Mouse (Mus musculus) spleen, adult 2 months (tissue): Measurements from ENCODE around the gene Fbxo36. TPM values are rescaled to one million over a fixed set of nuclear protein-coding genes. Genes with fewer than 3 reads are reported as not detected.

Experiments
- DNase-seq, 2 experiments: peaks; one replicate each; pipeline versions ENCODE4 v3.0.0 to v3.0.0-alpha.2; 2012 to 2021; ENCODE audit warnings: low spot score in 2 of 2, low read depth in 1 of 2
- H3K27ac ChIP-seq: fragments of 200-500 bp; 2 replicates; pipeline ENCODE4 v1.5.1; 2012; ENCODE audit warnings: low read length, inconsistent platforms; ENCODE audit not compliant: insufficient read depth
- H3K27me3 ChIP-seq: fragments of 200-500 bp; 2 replicates; pipeline ENCODE4 v1.6.1; 2012; ENCODE audit warnings: mild to moderate bottlenecking, moderate library complexity, low read length, inconsistent platforms; ENCODE audit not compliant: control insufficient read depth, insufficient read depth
- H3K36me3 ChIP-seq: fragments of 200-500 bp; 2 replicates; pipeline ENCODE4 v1.6.1; 2012; ENCODE audit warnings: mild to moderate bottlenecking, low read length, inconsistent platforms; ENCODE audit not compliant: control insufficient read depth, insufficient read depth
- H3K4me1 ChIP-seq: fragments of 200-500 bp; 2 replicates; pipeline ENCODE4 v1.6.1; 2011; ENCODE audit warnings: inconsistent platforms; ENCODE audit not compliant: control insufficient read depth, insufficient read depth, insufficient read length
- H3K4me3 ChIP-seq: fragments of 200-500 bp; 2 replicates; pipeline ENCODE4 v1.5.1; 2011; ENCODE audit warnings: mild to moderate bottlenecking, inconsistent platforms; ENCODE audit not compliant: insufficient read depth, insufficient read length; ENCODE audit errors: extremely low read depth
- CTCF ChIP-seq: fragments of 200-500 bp; IDR thresholded peaks from 2 replicates; pipeline ENCODE4 v1.5.1; 2011; ENCODE audit warnings: mild to moderate bottlenecking, inconsistent platforms; ENCODE audit not compliant: insufficient read depth, insufficient read length, insufficient replicate concordance; ENCODE audit errors: extremely low read depth
- POLR2A ChIP-seq: fragments of 200-500 bp; IDR thresholded peaks from 2 replicates; pipeline ENCODE4 v1.6.1; 2011; ENCODE audit warnings: low read depth, low read length, inconsistent platforms
- WGBS: fragments of 180-500 bp; shearing (Covaris S2); methylation state at CpG from one replicate; pipeline ENCODE4 v1.1.7; 2018; 5-methylcytosine and 5-hydroxymethylcytosine counted together
- polyA plus RNA-seq: library from polyadenylated mRNA; depleted of rRNA; stranded (reverse); fragments of >200 nt; gene quantifications from 2 replicates; pipeline ENCODE4 v1.2.3, GENCODE M21; 2012; rRNA removed

Fbxo36 gene
- polyA plus RNA-seq, 1 experiment: 0.53 TPM

DNA sequence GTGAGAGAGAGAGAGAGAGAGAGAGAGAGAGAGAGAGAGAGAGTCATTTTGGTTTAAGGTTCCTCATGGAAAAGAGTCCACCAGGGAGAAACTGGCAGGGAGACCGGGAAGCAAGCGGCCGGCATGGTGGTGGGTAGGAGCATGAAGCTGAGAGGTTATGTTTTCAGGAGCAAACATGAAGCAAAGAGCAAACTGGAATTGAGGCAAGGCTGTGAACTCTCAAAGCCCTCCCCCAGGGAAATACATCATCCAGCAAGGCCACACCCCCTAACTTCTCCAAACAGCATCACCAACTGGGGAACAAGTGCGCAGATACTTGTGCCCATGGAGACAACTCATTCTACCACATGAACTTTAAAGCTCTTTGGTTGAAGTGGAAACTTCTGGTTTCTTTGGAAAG, 103.9 kb downstream of the Fbxo36 start:
- Histone ChIP-seq H3K4me1 (no peaks in the 10 kb centered on the region), H3K27ac (no peak overlapping the region), H3K4me3 (no peak overlapping the region), H3K27me3 (no peaks in the 10 kb centered on the region), H3K36me3 (no peaks in the 10 kb centered on the region)
- no peak for DNase-seq
- no peak for TF ChIP-seq POLR2A
- TF ChIP-seq CTCF: no peak
- 97% methylated on average over 4 of the region's 4 CpGs for WGBS

DNA sequence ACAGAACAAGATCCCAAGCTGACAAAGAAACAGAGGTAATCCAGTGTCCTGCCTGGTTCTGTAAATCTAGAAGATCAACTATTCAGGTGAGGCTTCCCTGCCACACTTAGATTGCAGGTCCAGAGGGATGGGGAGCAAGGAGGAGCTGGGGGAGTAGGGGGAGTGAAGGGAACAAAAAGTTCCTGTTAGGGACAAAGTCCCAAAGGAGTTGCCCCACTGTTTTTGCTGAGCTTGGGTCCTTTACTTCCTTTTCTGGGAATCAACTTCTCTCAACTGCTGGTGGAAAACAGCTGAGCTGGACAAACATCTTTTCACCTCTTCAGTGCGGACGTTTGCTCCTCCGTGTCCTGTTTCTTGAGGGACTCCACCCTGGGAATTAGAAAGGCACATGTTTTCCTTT, 106.3 kb downstream of the Fbxo36 start:
- no peak overlapping the region for H3K4me3 ChIP-seq
- WGBS: 77% methylated on average over 3 of the region's 3 CpGs
- no peak overlapping the region for H3K27ac ChIP-seq
- H3K27me3 ChIP-seq: no peaks in the 10 kb centered on the region
- TF ChIP-seq POLR2A (no peak), CTCF (no peak)
- H3K4me1 ChIP-seq: no peaks in the 10 kb centered on the region
- no peak for DNase-seq
- no peaks in the 10 kb centered on the region for H3K36me3 ChIP-seq

GRCm38 (mm10) chr1:84947390-84947789, 107.7 kb downstream of the Fbxo36 start:
- TF ChIP-seq CTCF (no peak), POLR2A (no peak)
- no peak overlapping the region for H3K27ac ChIP-seq
- H3K4me3 ChIP-seq: no peak overlapping the region
- H3K36me3 ChIP-seq: no peaks in the 10 kb centered on the region
- no peaks in the 10 kb centered on the region for H3K4me1 ChIP-seq
- DNase-seq: no peak
- 86% methylated on average over 2 of the region's 2 CpGs for WGBS
- H3K27me3 ChIP-seq: no peaks in the 10 kb centered on the region

Other genes with a start within 250 kb of the Fbxo36 start
- 0.08 and 0.14 TPM in 2 replicates for gene Dner, start 143.6 kb upstream of the Fbxo36 start, polyA plus RNA-seq
- gene Trip12, start 675 bp downstream of the Fbxo36 start, polyA plus RNA-seq: 13.7 and 18.2 TPM in 2 replicates
- gene Slc16a14, start 95.3 kb downstream of the Fbxo36 start, polyA plus RNA-seq: 0.06 and 0.11 TPM in 2 replicates